Mouse (Mus musculus) layer of hippocampus, postnatal 25 days (tissue): ENCODE measurements around the gene Fcgr1. TPM values are rescaled to one million over a fixed set of nuclear protein-coding genes. Genes with fewer than 3 reads are reported as not detected.
"Not testable (repeated sequence)": the region's sequence is repeated elsewhere in the genome, so short reads cannot be mapped to it uniquely, and the experiment has no call there.

Experiments used
- DNase-seq, 2 experiments: peaks; one replicate each; pipeline ENCODE4 v3.0.0; 2022; ENCODE audit warnings: mixed read lengths in 2 of 2, low spot score in 1 of 2; ENCODE audit errors: extremely low spot score in 1 of 2
- total RNA-seq, 2 experiments: library from RNA; stranded (reverse); gene quantifications; 2 replicates each; pipeline ENCODE4 v1.2.3; 2021

Gene Fcgr1
- total RNA-seq, 2 experiments from 2014 or later: 2.9 to 3.3 TPM

DNA sequence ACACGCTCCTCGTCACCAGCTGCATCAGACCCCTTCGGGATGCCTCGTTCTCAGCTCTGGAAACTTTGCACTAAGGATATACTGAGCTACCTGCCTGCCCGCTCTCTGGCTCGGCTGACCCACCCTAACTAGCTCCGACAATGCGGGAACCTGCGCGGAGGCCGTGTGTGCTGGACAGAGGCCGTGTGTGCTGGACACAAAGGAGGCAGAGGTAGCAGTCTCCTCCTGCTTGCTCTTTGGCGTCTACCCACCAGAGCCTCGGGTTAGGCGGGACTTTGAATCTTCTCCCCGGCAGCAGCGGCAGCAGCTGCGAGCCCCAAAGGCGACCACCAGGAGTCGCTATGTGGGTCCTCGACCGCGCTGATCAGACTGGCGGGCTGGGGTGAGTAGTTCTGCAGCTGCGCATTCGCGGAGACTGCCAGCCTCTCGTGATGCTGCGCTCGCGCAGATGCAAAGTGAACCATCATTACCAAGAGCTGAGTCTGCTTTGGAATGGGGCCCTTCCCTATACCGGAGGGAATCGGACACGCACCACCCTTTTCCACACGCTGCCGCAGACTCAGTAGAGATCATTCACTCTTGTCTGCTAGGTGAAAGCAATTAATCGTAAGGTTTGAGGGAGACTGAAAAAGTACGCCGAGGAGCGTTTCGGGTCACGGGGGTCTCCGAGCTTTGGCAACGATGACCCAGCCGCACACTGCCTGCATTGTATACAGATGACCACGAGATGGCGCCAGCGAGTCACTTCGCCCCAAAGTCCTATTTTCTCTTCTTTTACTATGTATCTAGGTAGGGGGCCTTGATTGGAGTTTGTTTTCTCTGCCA, 15.8 kb downstream of the Fcgr1 start:
- DNase-seq: peak; percentile 82 to 86

DNA sequence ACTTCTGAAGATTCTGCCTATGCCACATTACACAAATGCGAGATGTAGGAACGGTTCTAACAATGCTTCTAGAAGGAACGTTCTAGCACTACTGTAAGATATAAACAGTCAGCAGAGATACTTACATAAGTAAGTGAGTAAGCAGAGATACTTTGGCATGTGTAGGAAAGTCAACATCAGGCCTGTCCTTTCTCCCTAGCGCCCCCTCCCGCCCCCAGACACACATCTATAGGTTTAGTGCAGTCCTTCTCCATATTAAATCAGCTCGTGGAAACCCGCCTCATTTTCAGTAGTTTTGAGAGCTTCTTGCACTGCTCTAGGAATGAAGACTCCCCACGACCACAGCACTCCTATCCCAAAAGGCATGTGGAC, 16.4 kb downstream of the Fcgr1 start:
- no peak for DNase-seq

DNA sequence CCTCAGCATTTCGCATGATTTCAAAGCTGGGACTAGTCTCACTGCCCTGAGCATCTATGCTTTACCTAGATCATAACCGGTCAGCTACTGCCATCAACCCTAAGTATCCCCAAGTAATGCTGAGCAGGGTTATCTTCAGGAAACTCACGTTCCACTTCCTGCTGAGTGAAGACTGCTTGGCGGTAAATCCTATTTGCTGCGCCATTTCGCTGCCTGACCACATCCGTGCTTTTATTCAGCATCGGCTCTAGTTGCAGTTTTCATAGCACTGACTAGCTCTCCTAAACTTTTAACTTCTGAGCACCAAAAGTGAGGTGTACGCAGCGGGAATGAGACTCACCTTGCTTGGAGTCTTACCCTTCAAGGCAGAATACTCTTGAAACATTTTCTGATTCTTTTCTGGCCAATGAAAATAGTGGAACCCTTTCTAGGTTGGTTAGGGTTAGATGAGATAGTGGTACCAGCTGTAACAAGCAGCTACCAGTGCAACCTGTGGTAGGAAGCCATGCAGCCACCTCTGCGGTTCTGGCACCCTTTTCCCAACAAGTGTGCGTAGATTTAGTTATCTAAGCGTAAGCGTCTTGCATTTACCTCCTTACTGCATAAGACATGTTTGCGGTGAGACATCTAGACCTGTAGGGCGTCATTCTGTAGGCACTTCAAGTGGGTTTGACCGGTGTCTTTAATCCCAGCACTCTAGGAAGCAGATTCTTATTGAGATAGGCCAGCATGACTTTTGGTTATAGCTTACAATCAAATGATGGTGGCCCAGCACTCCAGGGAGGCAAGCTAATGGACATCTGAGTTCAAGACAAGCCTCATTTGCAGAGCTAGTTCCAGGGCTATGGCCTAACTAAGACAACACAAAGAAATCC, 19.9 kb downstream of the Fcgr1 start:
- no peak for DNase-seq

DNA sequence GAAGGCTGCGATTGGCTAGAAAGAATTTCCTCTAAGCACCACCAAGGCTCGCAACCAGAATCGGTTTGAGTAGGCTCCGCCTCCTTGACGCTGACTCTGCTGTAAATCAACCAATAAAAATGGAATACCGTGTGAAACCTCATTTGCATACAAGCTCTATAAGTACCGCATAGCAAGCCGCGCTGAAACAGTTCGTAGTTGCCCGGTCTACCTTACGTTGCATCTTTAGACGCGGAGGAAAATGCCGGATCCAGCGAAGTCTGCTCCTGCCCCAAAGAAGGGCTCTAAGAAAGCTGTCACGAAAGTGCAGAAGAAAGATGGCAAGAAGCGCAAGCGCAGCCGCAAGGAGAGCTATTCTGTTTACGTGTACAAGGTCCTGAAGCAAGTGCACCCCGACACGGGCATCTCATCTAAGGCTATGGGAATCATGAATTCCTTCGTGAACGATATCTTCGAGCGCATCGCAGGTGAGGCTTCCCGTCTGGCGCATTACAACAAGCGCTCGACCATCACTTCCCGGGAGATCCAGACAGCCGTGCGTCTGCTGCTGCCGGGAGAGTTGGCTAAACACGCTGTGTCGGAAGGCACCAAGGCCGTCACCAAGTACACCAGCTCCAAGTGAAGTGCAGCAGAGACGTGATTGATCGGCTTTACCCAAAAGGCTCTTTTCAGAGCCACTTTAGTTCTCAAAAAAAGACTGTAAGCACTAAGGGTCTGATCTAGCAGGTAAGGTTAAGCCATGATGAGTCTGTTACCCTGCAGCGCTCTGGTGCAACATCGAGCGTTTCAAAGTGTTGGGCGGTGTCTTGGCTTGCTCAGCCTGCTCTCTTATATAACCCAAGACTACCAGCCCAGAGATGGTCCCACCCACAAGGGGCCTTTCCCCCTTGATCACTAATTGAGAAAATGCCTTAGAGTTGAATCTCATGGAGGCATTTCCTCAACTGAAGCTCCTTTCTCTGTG, 24.0 kb downstream of the Fcgr1 start, which contains the start of gene Hist2h2bb:
Gene Hist2h2bb (plus strand): TSS at position 242 of the 964 bp plus-strand sequence.
- peak; percentile 85 to 87 for DNase-seq

DNA sequence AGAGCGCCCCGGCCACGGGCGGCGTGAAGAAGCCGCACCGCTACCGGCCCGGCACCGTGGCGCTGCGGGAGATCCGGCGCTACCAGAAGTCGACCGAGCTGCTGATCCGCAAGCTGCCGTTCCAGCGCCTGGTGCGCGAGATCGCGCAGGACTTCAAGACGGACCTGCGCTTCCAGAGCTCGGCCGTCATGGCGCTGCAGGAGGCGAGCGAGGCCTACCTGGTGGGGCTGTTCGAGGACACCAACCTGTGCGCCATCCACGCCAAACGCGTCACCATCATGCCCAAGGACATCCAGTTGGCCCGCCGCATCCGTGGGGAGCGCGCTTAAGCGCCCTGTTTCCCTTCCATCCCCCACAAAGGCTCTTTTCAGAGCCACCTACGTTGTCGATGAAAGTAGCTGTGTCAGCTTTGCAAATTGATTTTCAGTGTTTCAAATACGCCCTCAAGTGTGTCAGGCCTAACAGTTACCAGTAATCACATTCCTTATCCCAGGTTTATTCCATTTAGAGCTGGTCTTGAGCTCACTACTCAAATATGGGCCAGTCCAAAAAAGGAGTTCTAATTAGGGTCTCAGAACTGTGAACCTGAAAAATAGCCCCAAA, 24.9 kb downstream of the Fcgr1 start:
- not testable (repeated sequence) for DNase-seq

DNA sequence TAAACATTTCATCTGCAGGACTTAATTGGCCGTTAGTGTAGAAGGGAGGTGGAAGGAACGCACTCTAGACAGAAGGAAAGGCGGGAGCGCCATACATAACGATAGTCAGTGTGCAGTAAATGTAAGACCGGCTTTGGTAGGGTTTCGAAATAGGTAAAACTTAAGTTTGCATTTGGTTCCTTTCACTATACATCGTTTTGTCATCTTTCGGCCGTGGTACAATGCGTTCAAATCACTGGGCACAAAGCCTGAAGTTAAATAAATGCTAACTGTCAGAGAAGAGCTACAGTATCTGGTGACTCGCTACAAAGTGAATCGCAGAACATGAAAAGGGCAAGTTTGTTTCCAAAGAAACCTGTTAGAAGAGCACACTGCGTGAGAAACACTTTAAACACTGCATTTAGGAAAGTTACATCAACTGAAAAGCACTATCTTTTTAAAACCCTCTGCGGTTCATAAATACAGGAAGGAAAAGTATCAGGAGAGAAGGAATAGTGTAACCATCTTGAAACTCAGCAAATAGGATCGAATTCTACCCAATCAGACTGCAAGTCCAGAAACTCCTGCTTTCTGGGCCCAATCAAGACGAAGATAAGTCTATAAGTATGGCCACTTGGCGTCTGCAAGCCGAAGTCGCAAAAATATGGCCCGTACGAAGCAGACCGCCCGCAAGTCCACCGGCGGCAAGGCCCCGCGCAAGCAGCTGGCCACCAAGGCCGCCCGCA, 25.6 kb downstream of the Fcgr1 start, which contains the start of gene Hist2h3b:
Gene Hist2h3b (plus strand): TSS at position 604 of the 725 bp plus-strand sequence.
- peak; percentile 74 to 76 for DNase-seq

DNA sequence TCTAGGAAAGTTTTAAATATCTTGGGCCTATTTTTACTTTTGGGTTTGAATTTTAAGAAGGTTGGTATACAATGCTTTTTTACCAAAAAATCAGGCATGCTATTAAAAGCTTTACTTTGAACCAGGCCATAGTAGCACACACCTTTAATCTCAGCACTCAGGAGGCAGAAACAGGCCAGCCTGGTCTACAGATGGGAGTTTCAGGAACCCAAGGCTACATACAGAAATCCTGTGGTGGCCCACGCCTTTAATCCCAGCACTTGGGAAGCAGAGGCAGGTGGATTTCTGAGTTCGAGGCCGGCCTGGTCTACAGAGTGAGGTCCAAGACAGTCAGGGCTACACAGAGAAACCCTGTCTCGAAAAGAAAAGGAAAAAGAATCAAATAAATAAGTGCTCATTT, 26.2 kb downstream of the Fcgr1 start:
- DNase-seq: no peak

DNA sequence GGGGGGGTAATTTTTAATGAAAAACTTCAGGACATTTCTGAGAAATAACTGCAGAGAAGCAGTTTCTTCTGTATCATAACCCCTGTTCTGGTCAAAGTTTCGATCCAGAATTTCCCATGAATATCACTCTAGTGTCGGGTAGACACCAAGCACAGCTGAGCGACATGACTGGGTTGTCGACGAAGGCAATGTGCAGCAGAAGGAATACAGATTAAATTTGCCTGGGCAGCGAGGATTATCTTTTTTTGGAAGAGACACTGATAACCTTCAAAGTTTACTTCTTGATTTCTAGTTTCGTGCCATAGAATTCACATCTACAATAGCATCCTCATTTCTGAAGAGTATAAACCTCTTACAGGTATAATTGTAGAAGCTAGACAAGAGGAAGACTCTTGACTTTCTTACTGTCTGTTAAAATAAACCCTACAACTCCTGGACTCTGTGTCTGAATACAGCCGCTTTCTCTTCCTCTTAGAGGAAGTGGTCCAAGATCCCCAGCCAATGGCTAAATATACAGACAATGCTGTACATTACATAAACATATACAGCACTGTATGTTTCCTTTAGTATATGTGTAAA, 27.5 kb downstream of the Fcgr1 start:
- DNase-seq: no peak

DNA sequence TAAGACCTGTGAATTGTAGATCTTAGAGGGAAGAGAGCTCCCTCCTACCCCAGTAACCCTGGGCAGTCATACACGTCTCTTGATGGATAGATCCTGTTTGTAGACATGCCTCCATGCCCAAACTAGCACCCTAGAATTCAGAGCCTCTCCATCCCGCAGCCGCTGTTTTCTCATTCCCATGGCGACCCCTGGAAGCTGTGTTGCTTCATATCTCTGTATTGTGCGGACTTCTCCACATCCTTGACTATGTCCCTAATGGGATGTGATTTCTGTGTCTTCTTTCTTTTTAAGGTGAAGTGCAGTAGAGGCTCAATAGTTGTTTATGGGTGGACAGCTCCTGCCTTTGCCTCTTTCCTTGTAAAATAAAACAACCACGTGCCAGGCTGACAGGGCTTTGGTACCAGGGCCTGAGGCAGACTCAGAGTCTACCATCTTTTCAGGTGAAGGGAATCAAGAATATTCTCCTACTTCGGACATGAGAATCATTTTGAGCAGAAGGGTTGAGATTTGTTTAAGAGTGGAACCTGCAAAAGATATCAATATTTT, 29.3 kb downstream of the Fcgr1 start:
- DNase-seq: no peak

DNA sequence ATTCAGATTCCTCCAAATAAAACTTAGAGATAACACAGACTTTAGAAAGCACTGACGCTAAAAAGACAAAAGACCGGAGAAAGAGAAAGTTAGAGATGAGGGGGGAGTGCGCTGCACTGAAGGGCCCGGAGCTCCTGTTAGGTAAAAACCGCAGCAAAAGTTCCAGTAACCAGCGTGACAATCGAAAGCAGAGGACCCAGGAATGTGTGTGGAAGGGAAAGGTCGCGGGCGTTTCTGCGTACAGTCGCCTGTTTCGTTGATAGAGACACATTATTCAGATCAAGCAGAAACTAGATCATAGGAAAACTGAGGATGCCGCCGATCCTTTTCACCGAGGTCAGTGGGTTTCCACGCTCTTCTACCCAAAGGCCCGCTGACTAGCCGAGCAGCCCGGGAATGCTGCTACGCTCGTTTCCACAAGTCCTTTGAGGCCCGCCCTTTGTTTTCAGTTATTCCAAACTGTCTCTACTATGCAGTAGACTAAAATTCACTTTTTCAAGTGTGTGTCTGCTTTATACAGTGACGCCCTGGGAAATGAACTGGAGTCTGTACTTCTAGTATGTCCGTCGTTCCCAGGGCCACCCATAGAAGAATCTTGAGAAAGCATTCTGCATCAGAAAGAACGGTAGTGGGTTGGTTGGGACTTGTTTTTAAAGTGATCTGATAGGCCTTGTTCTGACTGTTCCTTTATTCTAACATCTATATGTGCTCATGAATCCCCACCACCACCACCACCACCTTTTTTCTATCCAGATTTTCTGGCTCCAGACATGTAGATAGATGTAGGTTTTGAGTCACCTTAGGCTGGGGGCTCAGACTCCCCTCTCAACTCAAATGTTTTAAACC, 30.0 kb downstream of the Fcgr1 start:
- DNase-seq: no peak

DNA sequence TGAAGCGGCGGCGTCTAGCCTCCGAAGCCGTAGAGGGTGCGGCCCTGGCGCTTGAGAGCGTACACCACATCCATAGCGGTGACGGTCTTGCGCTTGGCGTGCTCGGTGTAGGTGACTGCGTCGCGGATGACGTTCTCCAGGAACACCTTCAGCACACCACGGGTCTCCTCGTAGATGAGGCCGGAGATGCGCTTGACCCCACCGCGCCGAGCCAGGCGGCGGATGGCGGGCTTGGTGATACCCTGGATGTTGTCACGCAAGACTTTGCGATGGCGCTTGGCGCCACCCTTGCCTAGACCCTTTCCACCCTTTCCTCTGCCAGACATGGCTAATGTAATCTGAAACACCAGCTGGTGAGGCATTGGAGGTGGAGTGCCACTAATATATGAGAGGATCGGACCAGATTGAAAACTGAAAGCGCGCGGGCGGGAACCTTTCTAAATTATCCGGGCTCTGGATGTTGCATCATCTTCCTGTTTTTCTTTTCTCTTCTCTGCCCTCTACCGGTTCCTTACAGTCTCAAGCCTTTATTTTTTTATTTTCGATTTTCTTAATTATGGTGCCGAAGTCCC, 30.7 kb downstream of the Fcgr1 start, which contains the start of gene Hist2h4:
Gene Hist2h4 (minus strand): TSS at position 333 of the 572 bp plus-strand sequence.
- DNase-seq: peak; percentile 92 to 96

DNA sequence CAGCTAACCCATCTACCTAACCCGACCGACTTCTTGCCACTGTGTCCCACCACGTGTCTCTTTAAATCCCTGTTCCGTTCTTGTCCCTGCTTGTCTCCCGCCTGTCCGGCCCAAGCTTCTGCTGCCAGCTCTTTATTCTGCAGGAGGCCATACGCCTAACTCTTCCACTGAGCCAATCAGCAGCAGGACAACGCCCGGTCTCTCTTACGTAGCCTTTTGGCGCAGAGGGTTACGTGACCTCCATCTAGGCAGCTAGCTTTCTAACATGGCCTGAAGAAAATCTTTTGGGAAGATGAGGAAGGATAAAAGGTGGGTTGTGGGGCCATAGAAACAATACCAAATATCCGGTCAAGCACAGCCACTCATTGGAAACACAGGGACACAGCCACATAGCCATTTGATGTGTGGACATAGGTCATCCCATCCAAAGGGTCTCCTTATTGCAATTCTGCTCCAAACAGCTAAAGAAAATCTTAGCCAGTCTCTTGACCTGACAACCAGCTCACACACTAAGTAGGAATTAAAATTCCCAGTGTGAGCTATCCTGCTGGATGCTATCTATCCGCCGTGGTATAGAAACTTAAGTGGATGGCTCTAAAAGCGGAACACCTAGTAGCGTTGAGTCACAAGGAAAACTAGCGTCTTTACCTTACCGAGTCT, 31.4 kb downstream of the Fcgr1 start:
- DNase-seq: peak; percentile 54 to 57

DNA sequence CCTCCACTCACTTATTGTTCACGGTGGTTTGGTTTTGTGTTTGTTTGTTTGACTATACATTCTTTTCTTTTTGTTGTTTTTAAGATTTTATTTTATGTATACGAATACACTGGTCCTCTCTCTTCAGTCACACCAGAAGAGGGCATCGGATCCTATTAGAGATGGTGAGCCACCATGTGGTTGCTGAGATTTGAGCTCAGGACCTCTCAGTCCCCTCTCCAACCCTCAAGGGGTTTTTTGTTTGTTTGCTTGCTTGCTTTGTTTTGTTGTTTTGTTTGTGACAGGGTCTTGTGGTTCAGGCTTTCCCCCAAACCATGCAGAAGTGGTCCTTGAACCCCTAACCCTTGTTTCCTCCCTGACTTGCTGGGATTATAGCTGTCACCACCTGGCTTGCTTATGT, 32.1 kb downstream of the Fcgr1 start:
- DNase-seq: no peak

DNA sequence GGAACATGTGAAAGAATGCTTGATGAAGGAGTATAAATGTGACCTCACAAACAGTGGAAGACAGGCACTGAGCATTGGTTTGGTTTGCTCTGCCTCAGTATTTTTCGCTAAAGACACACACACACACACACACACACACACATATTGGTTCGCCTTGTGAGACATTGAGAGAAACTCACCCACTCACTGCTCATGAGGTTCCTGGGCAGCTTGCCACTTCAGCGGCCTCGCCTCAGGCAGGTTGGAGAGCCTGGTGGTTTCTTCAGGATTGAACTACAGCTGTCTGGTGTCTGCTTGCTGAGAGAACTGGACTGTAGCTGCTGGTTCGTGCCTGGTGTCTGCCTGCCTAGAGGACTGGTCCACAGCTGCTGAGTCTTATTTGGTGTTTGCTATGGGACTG, 33.5 kb downstream of the Fcgr1 start:
- DNase-seq: no peak

DNA sequence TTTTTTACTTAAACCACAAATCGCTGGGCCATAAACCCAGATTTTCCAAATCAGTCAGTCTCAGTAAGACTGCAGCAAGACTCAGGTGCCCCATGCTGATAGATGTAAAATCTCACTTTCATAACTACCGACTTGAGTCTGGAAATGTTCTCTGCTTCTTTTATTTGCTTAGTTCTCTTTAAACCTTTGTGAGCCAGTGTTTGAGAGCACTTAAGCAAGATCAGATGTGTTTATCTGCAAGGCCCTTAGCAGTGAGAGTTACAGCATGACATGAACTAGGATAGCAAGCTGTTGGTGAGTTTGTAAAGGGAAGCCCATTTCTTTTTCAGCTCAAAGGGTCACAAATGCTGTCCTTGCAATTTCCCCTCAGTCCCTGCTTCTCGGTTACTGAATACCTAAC, 36.6 kb downstream of the Fcgr1 start:
- no peak for DNase-seq

DNA sequence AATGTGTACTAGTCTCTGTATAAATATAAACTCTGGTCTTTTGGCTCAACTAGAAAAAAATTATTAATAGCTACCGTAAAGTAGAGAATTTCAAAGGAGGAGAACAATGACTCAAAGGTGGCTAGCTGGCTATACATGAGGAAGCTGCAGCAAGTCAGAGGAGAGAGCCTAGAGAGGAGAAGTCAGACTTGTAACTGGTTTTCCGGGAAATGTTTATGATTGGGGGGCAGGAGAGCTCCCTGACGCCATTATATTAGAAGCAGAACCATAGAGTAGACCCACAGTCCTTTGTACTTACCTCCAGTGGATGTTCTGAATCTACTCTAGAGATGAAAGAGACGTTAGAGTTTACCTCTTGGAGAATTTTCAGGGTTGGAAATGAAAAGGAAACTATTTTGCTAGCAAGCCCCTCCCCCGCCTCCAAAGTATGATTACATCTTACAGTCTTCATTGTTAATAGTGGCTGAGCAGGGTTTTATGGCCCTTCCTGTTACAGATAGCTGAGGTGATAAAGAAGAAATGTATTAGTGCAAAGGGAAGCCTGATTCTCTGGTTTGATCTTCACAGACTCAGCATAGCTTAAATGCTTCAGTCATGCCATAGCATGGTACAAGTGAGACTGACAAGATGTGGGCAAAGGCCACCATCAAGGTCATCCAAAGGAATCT, 37.7 kb downstream of the Fcgr1 start:
- no peak for DNase-seq
